Mouse (Mus musculus): ENCODE results near the gene Pgap1. TPM values are rescaled to one million over a fixed set of nuclear protein-coding genes. Genes with fewer than 3 reads are reported as not detected.

Pgap1 gene
- polyA plus RNA-seq, 1 experiment from 2014 or later = 26.1 TPM

DNA sequence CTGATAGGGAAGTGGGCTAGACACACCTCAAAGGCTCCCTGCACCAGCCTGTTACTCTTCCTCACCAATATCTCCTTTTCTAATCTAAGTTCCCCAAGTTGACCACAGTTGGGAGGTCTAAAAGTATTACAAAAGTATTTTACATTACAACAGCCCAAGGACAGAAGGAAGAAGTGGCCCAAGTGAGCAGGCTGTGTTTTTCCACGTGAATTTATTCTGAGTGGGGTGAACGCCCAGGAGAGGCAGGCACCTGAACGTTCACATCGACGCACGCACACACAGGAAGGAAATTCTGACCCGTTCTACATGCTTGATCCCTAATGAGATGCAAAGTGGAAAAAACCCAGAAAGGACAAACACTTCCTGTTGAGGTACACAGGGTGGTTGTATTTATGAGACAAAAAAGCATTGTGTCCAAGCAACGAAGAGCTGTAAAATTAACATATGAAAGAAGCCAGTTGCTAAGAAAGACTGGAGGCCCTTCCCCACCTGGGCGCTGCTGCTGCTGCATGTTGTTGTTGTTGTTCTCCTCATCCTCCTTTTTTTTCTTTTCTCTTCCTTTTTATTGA is 27.9 kb upstream of the Pgap1 start:
- Histone ChIP-seq H3K4me2 (replicated peaks; ENCODE audit: low read depth, low read length) (no peak overlapping the region), H3K4me3 (ENCODE audit: low read depth, low read length) (no peak overlapping the region)
- ATAC-seq (ENCODE audit: low FRiP score) = peak; percentile 60; the same call in 1 of the 2 replicates

GRCm38 (mm10) chr1:54584588-54585277 is 27.2 kb upstream of the Pgap1 start:
- Histone ChIP-seq H3K4me1 (replicated peaks; ENCODE audit: control insufficient read depth, insufficient read depth, low read length) (no peaks in the 10 kb centered on the region), H3K9me3 (ENCODE audit: control insufficient read depth, low read length) (no peaks in the 10 kb centered on the region), H3K4me2 (replicated peaks; ENCODE audit: low read depth, low read length) (no peak overlapping the region), H3K4me3 (ENCODE audit: low read depth, low read length) (no peak overlapping the region), H3K9ac (ENCODE audit: low read depth, low read length) (no peak overlapping the region), H3K36me3 (ENCODE audit: control insufficient read depth, insufficient read depth, low read length) (no peaks in the 10 kb centered on the region), H3K27ac (ENCODE audit: low read depth, low read length) (no peak overlapping the region), H3K27me3 (ENCODE audit: control insufficient read depth, insufficient read depth, low read length) (no peaks in the 10 kb centered on the region)
- no peak for ATAC-seq (ENCODE audit: low FRiP score)
- WGBS = 60% methylated on average over 2 of the region's 2 CpGs
- no peak for DNase-seq (ENCODE audit: low spot score)

More for the DNA sequence above, 27.9 kb upstream of the Pgap1 start:
- Histone ChIP-seq H3K27ac (ENCODE audit: low read depth, low read length) (no peak overlapping the region), H3K36me3 (ENCODE audit: control insufficient read depth, insufficient read depth, low read length) (no peaks in the 10 kb centered on the region), H3K9ac (ENCODE audit: low read depth, low read length) (no peak overlapping the region), H3K4me1 (replicated peaks; ENCODE audit: control insufficient read depth, insufficient read depth, low read length) (no peaks in the 10 kb centered on the region), H3K27me3 (ENCODE audit: control insufficient read depth, insufficient read depth, low read length) (no peaks in the 10 kb centered on the region), H3K9me3 (ENCODE audit: control insufficient read depth, low read length) (no peaks in the 10 kb centered on the region)
- WGBS = 16% methylated on average over 9 of the region's 9 CpGs
- peak; percentile 14 for DNase-seq (ENCODE audit: low spot score)

- Histone ChIP-seq H3K4me3 (ENCODE audit: low read depth, low read length) (no peak overlapping the region), H3K27me3 (ENCODE audit: control insufficient read depth, insufficient read depth, low read length) (no peaks in the 10 kb centered on the region), H3K9me3 (ENCODE audit: control insufficient read depth, low read length) (no peaks in the 10 kb centered on the region), H3K27ac (ENCODE audit: low read depth, low read length) (no peak overlapping the region), H3K36me3 (ENCODE audit: control insufficient read depth, insufficient read depth, low read length) (no peaks in the 10 kb centered on the region), H3K9ac (ENCODE audit: low read depth, low read length) (no peak overlapping the region), H3K4me1 (replicated peaks; ENCODE audit: control insufficient read depth, insufficient read depth, low read length) (no peaks in the 10 kb centered on the region), H3K4me2 (replicated peaks; ENCODE audit: low read depth, low read length) (no peak overlapping the region)
- DNase-seq (ENCODE audit: low spot score) (peak; percentile 22), ATAC-seq (ENCODE audit: low FRiP score) (peak; percentile 35; the same call in 1 of the 2 replicates)
- 52% methylated on average over 8 of the region's 8 CpGs for WGBS
These were observed 21.1 kb upstream of the Pgap1 start for GRCm38 (mm10) chr1:54578358-54579184.

GRCm38 (mm10) chr1:54569102-54569501 is 11.6 kb upstream of the Pgap1 start:
- H3K9me3 ChIP-seq (ENCODE audit: control insufficient read depth, low read length) = no peaks in the 10 kb centered on the region
- DNase-seq (ENCODE audit: low spot score) (no peak), ATAC-seq (ENCODE audit: low FRiP score) (no peak)
- H3K4me3 ChIP-seq (ENCODE audit: low read depth, low read length) = no peak overlapping the region
- no peak overlapping the region for H3K4me2 ChIP-seq (replicated peaks; ENCODE audit: low read depth, low read length)
- H3K36me3 ChIP-seq (ENCODE audit: control insufficient read depth, insufficient read depth, low read length) = no peaks in the 10 kb centered on the region
- H3K9ac ChIP-seq (ENCODE audit: low read depth, low read length) = no peak overlapping the region
- H3K4me1 ChIP-seq (replicated peaks; ENCODE audit: control insufficient read depth, insufficient read depth, low read length) = no peaks in the 10 kb centered on the region
- no peaks in the 10 kb centered on the region for H3K27me3 ChIP-seq (ENCODE audit: control insufficient read depth, insufficient read depth, low read length)
- H3K27ac ChIP-seq (ENCODE audit: low read depth, low read length) = no peak overlapping the region
- 88% methylated on average over 2 of the region's 2 CpGs for WGBS

DNA sequence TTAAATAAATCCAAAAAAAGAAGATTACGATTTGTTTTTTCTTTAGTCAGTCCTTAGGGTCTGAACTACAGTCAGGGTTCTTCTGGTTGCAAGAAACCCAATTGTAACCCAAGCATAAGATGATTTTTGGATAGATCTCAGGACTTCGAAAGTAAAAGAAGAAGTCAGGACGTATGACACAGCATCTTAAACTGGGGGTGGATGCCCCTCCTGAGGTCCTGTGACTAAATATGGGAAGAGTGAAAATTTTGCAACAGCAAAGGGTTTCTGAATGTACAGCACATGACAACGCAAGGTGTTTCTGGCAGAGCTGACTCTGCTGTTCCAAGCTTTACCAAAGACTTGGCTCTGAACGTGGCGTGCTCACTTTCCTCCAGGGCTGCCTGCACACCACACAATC is 6.4 kb upstream of the Pgap1 start:
- Histone ChIP-seq H3K27me3 (ENCODE audit: control insufficient read depth, insufficient read depth, low read length) (no peaks in the 10 kb centered on the region), H3K27ac (ENCODE audit: low read depth, low read length) (no peak overlapping the region), H3K4me1 (replicated peaks; ENCODE audit: control insufficient read depth, insufficient read depth, low read length) (no peaks in the 10 kb centered on the region), H3K4me3 (ENCODE audit: low read depth, low read length) (no peak overlapping the region), H3K9ac (ENCODE audit: low read depth, low read length) (no peak overlapping the region), H3K4me2 (replicated peaks; ENCODE audit: low read depth, low read length) (no peak overlapping the region), H3K9me3 (ENCODE audit: control insufficient read depth, low read length) (no peaks in the 10 kb centered on the region), H3K36me3 (ENCODE audit: control insufficient read depth, insufficient read depth, low read length) (no peaks in the 10 kb centered on the region)
- WGBS = 91% methylated on average over 6 of the region's 6 CpGs
- DNase-seq (ENCODE audit: low spot score) = no peak
- no peak for ATAC-seq (ENCODE audit: low FRiP score)

DNA sequence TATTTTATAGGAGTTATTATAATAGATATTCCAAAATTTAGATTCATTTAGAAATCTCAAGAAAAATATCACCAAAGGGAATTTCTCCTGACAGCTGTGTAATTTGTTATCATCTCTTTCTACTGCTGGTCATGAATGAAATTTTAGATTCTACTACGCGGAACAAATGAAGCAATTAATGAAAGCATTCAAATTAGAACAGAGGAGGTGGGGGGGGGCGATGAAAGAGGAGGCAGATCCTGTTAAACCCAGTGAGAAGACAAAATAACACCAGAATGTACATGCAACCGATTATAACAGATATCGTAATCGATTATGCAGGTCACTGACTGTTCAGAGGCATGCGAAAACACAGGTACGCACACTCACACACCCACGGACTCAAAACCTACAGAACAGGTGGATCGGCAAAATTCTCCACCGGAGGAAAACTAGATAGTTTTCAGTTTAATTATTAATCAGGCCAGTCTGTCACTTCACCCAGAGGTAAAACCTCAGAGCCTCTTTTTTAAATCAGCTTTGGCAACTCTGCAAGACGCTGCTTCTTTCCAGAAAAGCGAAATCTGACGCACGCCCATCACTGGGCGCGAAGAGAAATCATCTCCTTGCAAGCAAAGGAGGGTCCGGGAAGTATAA is 780 bp downstream of the Pgap1 start:
- no peaks in the 10 kb centered on the region for H3K36me3 ChIP-seq (ENCODE audit: control insufficient read depth, insufficient read depth, low read length)
- no peaks in the 10 kb centered on the region for H3K9me3 ChIP-seq (ENCODE audit: control insufficient read depth, low read length)
- no peak for DNase-seq (ENCODE audit: low spot score)
- H3K27ac ChIP-seq (ENCODE audit: low read depth, low read length) = no peak overlapping the region
- no peaks in the 10 kb centered on the region for H3K27me3 ChIP-seq (ENCODE audit: control insufficient read depth, insufficient read depth, low read length)
- H3K9ac ChIP-seq (ENCODE audit: low read depth, low read length) = peak overlapping the region; percentile 71
- WGBS = 2% methylated on average over 18 of the region's 18 CpGs
- peak overlapping the region; percentile 76 for H3K4me3 ChIP-seq (ENCODE audit: low read depth, low read length)
- no peaks in the 10 kb centered on the region for H3K4me1 ChIP-seq (replicated peaks; ENCODE audit: control insufficient read depth, insufficient read depth, low read length)
- H3K4me2 ChIP-seq (replicated peaks; ENCODE audit: low read depth, low read length) = peak overlapping the region; percentile 92
- no peak for ATAC-seq (ENCODE audit: low FRiP score)

DNA sequence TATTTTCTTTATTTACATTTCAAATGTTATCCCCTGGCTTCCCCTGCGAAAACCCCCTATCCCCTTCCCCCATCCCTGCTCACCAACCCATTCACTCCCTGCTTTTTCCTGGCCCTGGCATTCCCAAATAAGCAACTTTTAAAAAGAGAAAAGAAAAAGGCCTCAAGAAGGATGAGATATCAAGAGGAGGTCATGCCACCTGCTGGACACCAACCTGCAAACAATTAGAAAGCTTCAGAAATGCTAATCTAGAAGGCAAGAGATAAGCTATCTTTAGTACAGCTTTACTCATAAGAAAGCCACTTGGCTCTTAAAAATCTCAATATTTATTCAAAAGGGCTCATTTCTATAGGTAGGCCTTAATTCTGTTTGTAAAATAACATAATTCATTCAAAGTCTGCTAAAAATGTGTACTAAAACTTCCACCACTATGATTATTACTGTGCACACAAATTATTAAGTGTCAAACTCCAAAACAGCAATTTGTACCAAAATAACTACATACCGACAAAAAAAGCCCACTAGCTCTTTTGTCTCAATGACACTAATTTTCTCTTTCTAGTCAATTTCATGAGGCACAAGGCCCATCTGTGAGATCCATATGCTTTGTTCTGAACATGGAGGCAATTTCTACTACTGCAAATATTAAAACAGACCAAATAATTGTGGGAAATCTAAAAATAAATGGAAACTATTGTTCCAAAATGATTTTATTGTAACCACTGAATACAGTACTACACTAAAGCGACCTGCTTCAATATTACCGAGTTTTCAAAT is 1.9 kb downstream of the Pgap1 start:
- DNase-seq (ENCODE audit: low spot score) = no peak

DNA sequence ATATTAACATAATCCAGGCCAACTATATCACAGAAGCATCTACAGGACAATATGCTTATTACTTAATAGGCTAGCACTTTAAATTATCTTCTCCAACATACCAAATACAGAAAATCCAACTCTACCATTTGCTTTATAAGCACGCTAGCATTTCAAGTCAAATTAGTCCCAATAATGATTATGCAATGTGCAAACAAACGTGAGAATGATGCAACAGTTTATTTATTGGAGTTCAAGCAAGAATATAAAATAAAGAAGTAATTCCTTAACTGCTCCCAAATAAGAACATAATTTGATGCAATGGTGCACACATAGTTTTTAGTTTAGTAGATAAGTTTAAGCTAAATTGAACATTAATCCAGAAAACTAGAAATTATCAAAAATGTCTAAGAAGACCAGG is 4.9 kb downstream of the Pgap1 start:
- Histone ChIP-seq H3K4me3 (ENCODE audit: low read depth, low read length) (no peak overlapping the region), H3K4me1 (replicated peaks; ENCODE audit: control insufficient read depth, insufficient read depth, low read length) (no peaks in the 10 kb centered on the region), H3K27me3 (ENCODE audit: control insufficient read depth, insufficient read depth, low read length) (no peaks in the 10 kb centered on the region), H3K27ac (ENCODE audit: low read depth, low read length) (no peak overlapping the region), H3K9me3 (ENCODE audit: control insufficient read depth, low read length) (no peaks in the 10 kb centered on the region), H3K4me2 (replicated peaks; ENCODE audit: low read depth, low read length) (no peak overlapping the region), H3K9ac (ENCODE audit: low read depth, low read length) (no peak overlapping the region), H3K36me3 (ENCODE audit: control insufficient read depth, insufficient read depth, low read length) (no peaks in the 10 kb centered on the region)
- ATAC-seq (ENCODE audit: low FRiP score) (no peak), DNase-seq (ENCODE audit: low spot score) (no peak)
- 86% methylated on average over 2 of the region's 2 CpGs for WGBS

More for the DNA sequence above, 1.9 kb downstream of the Pgap1 start:
- 34% methylated on average over 4 of the region's 4 CpGs for WGBS
- H3K4me3 ChIP-seq (ENCODE audit: low read depth, low read length) = no peak overlapping the region
- no peaks in the 10 kb centered on the region for H3K9me3 ChIP-seq (ENCODE audit: control insufficient read depth, low read length)
- H3K27me3 ChIP-seq (ENCODE audit: control insufficient read depth, insufficient read depth, low read length) = no peaks in the 10 kb centered on the region
- no peak overlapping the region for H3K9ac ChIP-seq (ENCODE audit: low read depth, low read length)
- H3K4me2 ChIP-seq (replicated peaks; ENCODE audit: low read depth, low read length) = no peak overlapping the region
- ATAC-seq (ENCODE audit: low FRiP score) = no peak
- no peak overlapping the region for H3K27ac ChIP-seq (ENCODE audit: low read depth, low read length)
- no peaks in the 10 kb centered on the region for H3K36me3 ChIP-seq (ENCODE audit: control insufficient read depth, insufficient read depth, low read length)
- H3K4me1 ChIP-seq (replicated peaks; ENCODE audit: control insufficient read depth, insufficient read depth, low read length) = no peaks in the 10 kb centered on the region

All from hindbrain, embryonic 11.5 days (tissue).